Mouse (Mus musculus): ENCODE measurements at regions not wholly inside any gene's neighbourhood (a gene's known extent, or its start where the extent isn't known, plus 50 kb on each side); places are given as distances from the start of the nearest gene placed in this dataset.

DNA sequence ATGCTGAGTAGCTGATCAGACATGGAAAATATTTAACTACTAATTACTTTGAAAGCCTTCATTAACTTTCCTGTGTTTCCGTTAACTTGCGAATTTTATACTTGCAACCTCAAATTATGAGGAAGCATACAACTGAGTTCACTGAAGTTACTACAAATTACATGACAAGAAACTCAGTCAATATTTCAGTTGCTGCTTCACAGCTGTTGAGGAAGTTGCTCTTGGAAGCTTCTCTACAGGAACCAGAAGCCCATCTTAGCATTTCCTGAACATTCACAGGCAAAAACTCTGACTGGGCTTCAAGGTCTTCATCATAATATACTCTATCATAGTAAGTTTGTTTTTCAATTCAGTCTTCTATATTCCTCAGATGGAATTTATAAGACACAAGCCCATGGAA lies 426.1 kb downstream of the Lipi start:
- TF ChIP-seq CTCF (IDR thresholded peaks at IDR 0.05) (no peak), EP300 (IDR thresholded peaks at IDR 0.05) (no peak)
